In the genomic region with DNA sequence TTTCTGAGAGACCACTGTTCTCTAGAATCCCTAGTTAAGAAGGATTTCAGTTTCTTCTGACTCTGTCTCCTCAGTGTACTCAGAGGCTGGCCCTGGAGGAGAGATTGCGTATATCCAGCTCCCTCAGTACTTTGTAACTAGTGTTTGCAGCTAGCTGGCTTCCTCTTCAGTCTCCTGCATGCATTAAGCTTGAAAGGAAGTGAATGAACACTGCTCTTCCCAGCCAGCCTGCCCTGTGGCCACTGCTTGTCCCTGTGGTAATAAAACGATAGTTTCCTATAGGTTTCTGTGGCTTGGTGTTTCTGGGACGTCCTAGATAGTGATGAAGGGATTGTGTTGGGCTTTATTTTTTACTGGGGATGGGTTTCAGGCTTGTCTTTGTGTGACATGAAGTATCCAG, we compare ENCODE assay signal across 25 mouse cellular contexts.
A peak's percentile ranks its signal among the peaks of the same experiment; 100 is the strongest.
DNase-seq lines count a peak whose midpoint lies in the region; ATAC-seq and TF ChIP-seq lines count a peak whose summit lies in the region.
"Had no signal": no experiment of that assay in that cellular context is flagged by ENCODE, and none has a peak within 500 bp of the region (broad histone marks: within the 10 kb centered on the region; RNA-seq: fewer than 3 reads in every experiment).

No protein-coding gene starts in this region.

- H3K9me3 ChIP-seq in midbrain, embryonic 11.5 days (ENCODE audit: control insufficient read depth, low read length): no peaks in the 10 kb centered on the region
- H3K9me3 ChIP-seq in midbrain, embryonic 15.5 days: no peaks in the 10 kb centered on the region
- H3K9me3 ChIP-seq in hindbrain, embryonic 16.5 days (ENCODE audit: control insufficient read depth, low read length): no peaks in the 10 kb centered on the region
- H3K9me3 ChIP-seq: forebrain, embryonic 10.5 days; forebrain, embryonic 13.5 days; hindbrain, embryonic 12.5 days; hindbrain, embryonic 15.5 days; intestine, embryonic 15.5 days had no signal

- H3K9ac ChIP-seq in heart, adult 2 months (ENCODE audit: low read depth, low read length): no peak overlapping the region
- no peak overlapping the region for H3K9ac ChIP-seq in midbrain, embryonic 11.5 days (ENCODE audit: low read length)
- H3K9ac ChIP-seq in midbrain, embryonic 15.5 days: no peak overlapping the region
- no peak overlapping the region for H3K9ac ChIP-seq in hindbrain, embryonic 16.5 days (ENCODE audit: low read depth, low read length)
- H3K9ac ChIP-seq: forebrain, embryonic 13.5 days; hindbrain, embryonic 12.5 days; hindbrain, embryonic 15.5 days; intestine, embryonic 15.5 days had no signal

- H3K36me3 ChIP-seq in heart, adult 2 months (ENCODE audit: control insufficient read depth, insufficient read depth, low read length): no peaks in the 10 kb centered on the region; the same call in 1 of the 2 replicates
- H3K36me3 ChIP-seq in midbrain, embryonic 11.5 days (ENCODE audit: control insufficient read depth, insufficient read depth, low read length): no peaks in the 10 kb centered on the region
- H3K36me3 ChIP-seq in midbrain, embryonic 15.5 days (replicated peaks): no peaks in the 10 kb centered on the region
- H3K36me3 ChIP-seq in hindbrain, embryonic 16.5 days (ENCODE audit: control insufficient read depth, insufficient read depth, low read length): no peaks in the 10 kb centered on the region
- H3K36me3 ChIP-seq: forebrain, embryonic 10.5 days; hindbrain, embryonic 12.5 days; hindbrain, embryonic 15.5 days; intestine, embryonic 15.5 days had no signal

- no peaks in the 10 kb centered on the region for H3K27me3 ChIP-seq in heart, adult 2 months (ENCODE audit: control insufficient read depth, insufficient read depth, low read length)
- no peaks in the 10 kb centered on the region for H3K27me3 ChIP-seq in midbrain, embryonic 11.5 days (ENCODE audit: control insufficient read depth, insufficient read depth, low read length)
- no peaks in the 10 kb centered on the region for H3K27me3 ChIP-seq in midbrain, embryonic 15.5 days (replicated peaks)
- no peaks in the 10 kb centered on the region for H3K27me3 ChIP-seq in hindbrain, embryonic 16.5 days (replicated peaks; ENCODE audit: control insufficient read depth, insufficient read depth, low read length)
- H3K27me3 ChIP-seq: forebrain, embryonic 13.5 days; hindbrain, embryonic 12.5 days; hindbrain, embryonic 15.5 days; intestine, embryonic 15.5 days had no signal

- TF ChIP-seq EP300 in heart, adult 2 months (IDR thresholded peaks at IDR 0.05; ENCODE audit: insufficient read depth, low read depth, low read length): no peak

- 52% methylated on average over 3 of the region's 3 CpGs for WGBS in heart, adult 2 months
- 83% methylated on average over 3 of the region's 3 CpGs for WGBS in midbrain, embryonic 11.5 days
- 77% methylated on average over 3 of the region's 3 CpGs for WGBS in midbrain, embryonic 15.5 days
- WGBS in hindbrain, embryonic 16.5 days: 89% methylated on average over 3 of the region's 3 CpGs

- TF ChIP-seq POLR2A in heart, adult 2 months (IDR thresholded peaks at IDR 0.05; ENCODE audit: insufficient read depth, low read depth, low read length): no peak

- H3K4me2 ChIP-seq in midbrain, embryonic 11.5 days: no peak overlapping the region
- H3K4me2 ChIP-seq in midbrain, embryonic 15.5 days: no peak overlapping the region
- H3K4me2 ChIP-seq in hindbrain, embryonic 16.5 days (ENCODE audit: low read length): no peak overlapping the region
- H3K4me2 ChIP-seq: forebrain, embryonic 13.5 days; heart, embryonic 11.5 days; hindbrain, embryonic 12.5 days; hindbrain, embryonic 15.5 days; intestine, embryonic 15.5 days had no signal

- H3K4me3 ChIP-seq in heart, adult 2 months: no peak overlapping the region
- H3K4me3 ChIP-seq in midbrain, embryonic 11.5 days (ENCODE audit: low read depth, low read length): no peak overlapping the region
- no peak overlapping the region for H3K4me3 ChIP-seq in midbrain, embryonic 15.5 days
- H3K4me3 ChIP-seq in hindbrain, embryonic 16.5 days (ENCODE audit: low read length): no peak overlapping the region
- H3K4me3 ChIP-seq: forebrain, embryonic 10.5 days; forebrain, embryonic 13.5 days; hindbrain, embryonic 12.5 days; hindbrain, embryonic 15.5 days; intestine, embryonic 15.5 days had no signal

- DNase-seq in heart, adult 2 months: no peak
- no peak for DNase-seq in heart, postnatal 4 days
- peak; percentile 21 for DNase-seq in midbrain, embryonic 11.5 days (ENCODE audit: low spot score, missing footprints)
- no peak for DNase-seq in right cerebral cortex, adult 2 months (ENCODE audit: low spot score in 2 of 2)
- DNase-seq: adrenal gland, adult 2 months; adrenal gland, postnatal 25 days; cerebellum, adult 11 months; cerebellum, adult 8-10 months; cerebellum, postnatal 10 days; cerebellum, postnatal 36 days; gastrocnemius, postnatal 25 days; heart, postnatal 10 days; kidney, adult 18-20 months had no signal

- peak overlapping the region; percentile 22 for H3K27ac ChIP-seq in heart, adult 2 months
- no peak overlapping the region for H3K27ac ChIP-seq in midbrain, embryonic 11.5 days (ENCODE audit: low read depth, low read length)
- H3K27ac ChIP-seq in midbrain, embryonic 15.5 days: no peak overlapping the region
- H3K27ac ChIP-seq in hindbrain, embryonic 16.5 days (ENCODE audit: low read depth, low read length): no peak overlapping the region
- H3K27ac ChIP-seq: forebrain, embryonic 10.5 days; forebrain, embryonic 13.5 days; hindbrain, embryonic 12.5 days; hindbrain, embryonic 15.5 days; intestine, embryonic 15.5 days had no signal

- no peak for ATAC-seq in midbrain, embryonic 11.5 days (ENCODE audit: low FRiP score)
- no peak for ATAC-seq in midbrain, embryonic 15.5 days (replicated peaks)
- peak; percentile 72 for ATAC-seq in common myeloid progenitor, adult 5-6 weeks (replicated peaks; ENCODE audit: low read depth, poor library complexity, severe bottlenecking)
- peak; percentile 86 for ATAC-seq in megakaryocyte progenitor cell, adult 5-6 weeks (replicated peaks; ENCODE audit: poor library complexity)
- ATAC-seq in hindbrain, embryonic 16.5 days: no peak
- ATAC-seq: CD4-positive, CD25-positive, alpha-beta regulatory T cell, adult 4 months; forebrain, embryonic 13.5 days; forebrain, embryonic 16.5 days; intestine, embryonic 15.5 days had no signal

- intact Hi-C loops in heart, adult 2 months (cut with DNase I): no loop called here

- peaks cover 12% of the 10 kb centered on the region for H3K4me1 ChIP-seq in heart, adult 2 months (ENCODE audit: control insufficient read depth, insufficient read depth, low read length)
- no peaks in the 10 kb centered on the region for H3K4me1 ChIP-seq in midbrain, embryonic 11.5 days (ENCODE audit: control insufficient read depth, insufficient read depth, low read length)
- H3K4me1 ChIP-seq in midbrain, embryonic 15.5 days: no peaks in the 10 kb centered on the region
- H3K4me1 ChIP-seq in hindbrain, embryonic 16.5 days (ENCODE audit: control insufficient read depth, insufficient read depth, low read depth, low read length): no peaks in the 10 kb centered on the region
- H3K4me1 ChIP-seq: forebrain, embryonic 10.5 days; forebrain, embryonic 13.5 days; hindbrain, embryonic 12.5 days; hindbrain, embryonic 15.5 days; intestine, embryonic 15.5 days had no signal

- no peaks in the 10 kb centered on the region for H3K79me2 ChIP-seq in heart, adult 2 months (replicated peaks; ENCODE audit: control insufficient read depth, insufficient read depth, low read length)

- no peak for TF ChIP-seq CTCF in heart, adult 2 months (IDR thresholded peaks at IDR 0.05)

Comparison
In these comparisons a context has a peak if more than half of its experiments do, and no peak if none do; other contexts are left out.
1. ATAC-seq: peak in common myeloid progenitor, adult 5-6 weeks (single experiment) and megakaryocyte progenitor cell, adult 5-6 weeks (single experiment); none in midbrain, embryonic 11.5 days (single experiment), midbrain, embryonic 15.5 days (single experiment) and hindbrain, embryonic 16.5 days (single experiment).